8 mouse cellular contexts compared by ENCODE assay signal in genomic region chr10:81406504-81407440, GRCm38 (mm10). TPM values are rescaled to one million over a fixed set of nuclear protein-coding genes. Genes with fewer than 3 reads are reported as not detected.
A peak's percentile ranks its signal among the peaks of the same experiment; 100 is the strongest.
DNase-seq lines count a peak whose midpoint lies in the region; ATAC-seq lines count a peak whose summit lies in the region.

No protein-coding gene starts in this region.

- no peak for ATAC-seq in megakaryocyte, adult 5-6 weeks (ENCODE audit: poor library complexity, severe bottlenecking)
- ATAC-seq in limb, embryonic 13.5 days (ENCODE audit: low FRiP score, low read depth), result no peak
- no peak for ATAC-seq in stomach, embryonic 15.5 days (ENCODE audit: insufficient read depth, low FRiP score, low read depth)
- ATAC-seq in CD4-positive, CD25-positive, alpha-beta regulatory T cell, adult 4 months, result no peak

- WGBS in limb, embryonic 13.5 days, result 18% methylated on average over 24 of the region's 24 CpGs
- 51% methylated on average over 24 of the region's 24 CpGs for WGBS in stomach, embryonic 15.5 days

- peak; percentile 45 for DNase-seq in cerebellum, adult 8-10 months
- DNase-seq in cerebellum, adult 11 months, result no peak
- DNase-seq in spleen, postnatal 36 days (ENCODE audit: low spot score in 2 of 2), result no peak

- peak overlapping the region; percentile 53 for H3K4me2 ChIP-seq in limb, embryonic 13.5 days (replicated peaks)
- peak overlapping the region; percentile 38 for H3K4me2 ChIP-seq in stomach, embryonic 15.5 days

- peak overlapping the region; percentile 35; the same call in 1 of the 2 replicates for H3K9ac ChIP-seq in limb, embryonic 13.5 days
- H3K9ac ChIP-seq in stomach, embryonic 15.5 days, result no peak overlapping the region

- peak overlapping the region; percentile 55; the same call in 1 of the 2 replicates for H3K27ac ChIP-seq in limb, embryonic 13.5 days
- no peak overlapping the region for H3K27ac ChIP-seq in stomach, embryonic 15.5 days

- H3K4me3 ChIP-seq in megakaryocyte, embryonic 14.5 days (replicated peaks), result peak overlapping the region; percentile 92
- peak overlapping the region; percentile 29 for H3K4me3 ChIP-seq in limb, embryonic 13.5 days
- H3K4me3 ChIP-seq in stomach, embryonic 15.5 days (replicated peaks), result peak overlapping the region; percentile 16

- peaks cover 100% of the 10 kb centered on the region for H3K4me1 ChIP-seq in megakaryocyte, embryonic 14.5 days
- peaks cover 87% of the 10 kb centered on the region for H3K4me1 ChIP-seq in limb, embryonic 13.5 days
- H3K4me1 ChIP-seq in stomach, embryonic 15.5 days, result peaks cover 69% of the 10 kb centered on the region

- H3K27me3 ChIP-seq in megakaryocyte, embryonic 14.5 days (replicated peaks), result no peaks in the 10 kb centered on the region
- H3K27me3 ChIP-seq in limb, embryonic 13.5 days, result peaks cover 24% of the 10 kb centered on the region
- H3K27me3 ChIP-seq in stomach, embryonic 15.5 days (replicated peaks), result 0 out of 2 replicates have a peak, but pooled peaks cover 4% of the 10 kb centered on the region

- no peaks in the 10 kb centered on the region for H3K9me3 ChIP-seq in megakaryocyte, embryonic 14.5 days
- H3K9me3 ChIP-seq in limb, embryonic 13.5 days, result no peaks in the 10 kb centered on the region
- H3K9me3 ChIP-seq in stomach, embryonic 15.5 days, result no peaks in the 10 kb centered on the region

- H3K36me3 ChIP-seq in megakaryocyte, embryonic 14.5 days (replicated peaks; ENCODE audit: low read length), result peaks cover 66% of the 10 kb centered on the region
- H3K36me3 ChIP-seq in limb, embryonic 13.5 days, result peaks cover 61% of the 10 kb centered on the region
- H3K36me3 ChIP-seq in stomach, embryonic 15.5 days, result peaks cover 19% of the 10 kb centered on the region; the same call in 1 of the 2 replicates

RNA-seq across cellular contexts. Expression of gene Smim24, which starts 13.9 kb away (rescaled TPM):
- polyA plus RNA-seq in megakaryocyte, embryonic 14.5 days (2012; ENCODE audit: insufficient read depth, low replicate concordance), result 4.4 TPM in 1 of 2 replicates, not detected in the other
- total RNA-seq in megakaryocyte, adult 5-6 weeks (2015), result 30.6 and 34.0 TPM in 2 replicates
- 6.5 and 11.5 TPM in 2 replicates for total RNA-seq in megakaryocyte, adult 5-6 weeks (2017)
- 4.2 and 4.7 TPM in 2 replicates for polyA plus RNA-seq in limb, embryonic 13.5 days (2015; fragmentation: Nextera tagmentation; extraction: Ambion mirVana)
- 59.5 and 77.5 TPM in 2 replicates for polyA plus RNA-seq in stomach, embryonic 15.5 days (2015; fragmentation: Nextera tagmentation; extraction: Ambion mirVana)
- 10 to 100 TPM in 1 of 2 experiments, 1 to 10 TPM in 1; 9.0 to 10.8 TPM for polyA plus RNA-seq in CD4-positive, CD25-positive, alpha-beta regulatory T cell, adult 4 months (2017; shearing (Covaris generic))

RNA-seq across cellular contexts. Expression of gene Gm48552, which starts 18.0 kb away (rescaled TPM):
- 8.4 TPM in 1 of 2 replicates, not detected in the other for polyA plus RNA-seq in megakaryocyte, embryonic 14.5 days (2012; ENCODE audit: insufficient read depth, low replicate concordance)
- not detected in 2 replicates for total RNA-seq in megakaryocyte, adult 5-6 weeks (2015)
- 0.26 and 1.4 TPM in 2 replicates for total RNA-seq in megakaryocyte, adult 5-6 weeks (2017)
- polyA plus RNA-seq in limb, embryonic 13.5 days (2015; fragmentation: Nextera tagmentation; extraction: Ambion mirVana), result 1.7 and 1.9 TPM in 2 replicates
- 0.41 and 1.4 TPM in 2 replicates for polyA plus RNA-seq in stomach, embryonic 15.5 days (2015; fragmentation: Nextera tagmentation; extraction: Ambion mirVana)
- 1 to 10 TPM in 1 of 2 experiments, under 1 TPM in 1; 0.71 to 2.3 TPM for polyA plus RNA-seq in CD4-positive, CD25-positive, alpha-beta regulatory T cell, adult 4 months (2017; shearing (Covaris generic))

RNA-seq across cellular contexts. Expression of gene Gm48551, which starts 22.5 kb away (rescaled TPM):
- 0.89 TPM in 1 of 2 replicates, not detected in the other for polyA plus RNA-seq in megakaryocyte, embryonic 14.5 days (2012; ENCODE audit: insufficient read depth, low replicate concordance)
- total RNA-seq in megakaryocyte, adult 5-6 weeks (2015), result 0.83 and 2.9 TPM in 2 replicates
- total RNA-seq in megakaryocyte, adult 5-6 weeks (2017), result 0.33 TPM in 1 of 2 replicates, not detected in the other
- polyA plus RNA-seq in limb, embryonic 13.5 days (2015; fragmentation: Nextera tagmentation; extraction: Ambion mirVana), result 3.3 and 4.0 TPM in 2 replicates
- polyA plus RNA-seq in stomach, embryonic 15.5 days (2015; fragmentation: Nextera tagmentation; extraction: Ambion mirVana), result 2.9 and 3.3 TPM in 2 replicates
- polyA plus RNA-seq in CD4-positive, CD25-positive, alpha-beta regulatory T cell, adult 4 months (2017; shearing (Covaris generic)), result 1 to 10 TPM; 2.2 to 3.7 TPM

RNA-seq across cellular contexts. Expression of gene Dohh, which starts 22.5 kb away (rescaled TPM):
- 80.4 and 114 TPM in 2 replicates for polyA plus RNA-seq in megakaryocyte, embryonic 14.5 days (2012; ENCODE audit: insufficient read depth, low replicate concordance)
- total RNA-seq in megakaryocyte, adult 5-6 weeks (2015), result 5.4 and 5.7 TPM in 2 replicates
- total RNA-seq in megakaryocyte, adult 5-6 weeks (2017), result 21.9 and 42.4 TPM in 2 replicates
- polyA plus RNA-seq in limb, embryonic 13.5 days (2015; fragmentation: Nextera tagmentation; extraction: Ambion mirVana), result 72.7 and 79.4 TPM in 2 replicates
- polyA plus RNA-seq in stomach, embryonic 15.5 days (2015; fragmentation: Nextera tagmentation; extraction: Ambion mirVana), result 78.9 and 80.4 TPM in 2 replicates
- 10 to 100 TPM in 1 of 2 experiments, 1 to 10 TPM in 1; 9.4 to 13.9 TPM for polyA plus RNA-seq in CD4-positive, CD25-positive, alpha-beta regulatory T cell, adult 4 months (2017; shearing (Covaris generic))

RNA-seq across cellular contexts. Expression of gene Fzr1, which starts 28.5 kb away (rescaled TPM):
- polyA plus RNA-seq in megakaryocyte, embryonic 14.5 days (2012; ENCODE audit: insufficient read depth, low replicate concordance), result 71.2 and 72.9 TPM in 2 replicates
- total RNA-seq in megakaryocyte, adult 5-6 weeks (2015), result 22.7 and 23.8 TPM in 2 replicates
- total RNA-seq in megakaryocyte, adult 5-6 weeks (2017), result 20.9 and 24.0 TPM in 2 replicates
- polyA plus RNA-seq in limb, embryonic 13.5 days (2015; fragmentation: Nextera tagmentation; extraction: Ambion mirVana), result 111 and 112 TPM in 2 replicates
- 88.5 and 90.5 TPM in 2 replicates for polyA plus RNA-seq in stomach, embryonic 15.5 days (2015; fragmentation: Nextera tagmentation; extraction: Ambion mirVana)
- 10 to 100 TPM; 12.3 to 16.4 TPM for polyA plus RNA-seq in CD4-positive, CD25-positive, alpha-beta regulatory T cell, adult 4 months (2017; shearing (Covaris generic))

Comparison
In these comparisons a context has a peak if more than half of its experiments do, and no peak if none do; other contexts are left out.
1. H3K4me3 ChIP-seq: peak in every context shown above with its lines; median percentile 92 in megakaryocyte, embryonic 14.5 days; 29 in limb, embryonic 13.5 days; 16 in stomach, embryonic 15.5 days.